Mouse (Mus musculus) lung, postnatal 0 days (tissue): ENCODE results near the gene Olfr820. TPM values are rescaled to one million over a fixed set of nuclear protein-coding genes. Genes with fewer than 3 reads are reported as not detected.

Experiments
- ATAC-seq: fragments of 200-750 bp; cut with Nextera tagmentation; 2 replicates; pipeline ENCODE4 v1.8.0; 2017; ENCODE audit warnings: moderate library complexity
- DNase-seq: peaks from one replicate; pipeline ENCODE4 v3.0.0-alpha.2; 2016; ENCODE audit warnings: low spot score
- H3K27ac ChIP-seq: fragments of 300-500 bp; sonication (generic); 2 replicates; pipeline ENCODE4 v1.5.1; 2014; ENCODE audit warnings: antibody characterized with exemption, mild to moderate bottlenecking, low read length, mixed read lengths
- H3K27me3 ChIP-seq: fragments of 300-500 bp; sonication (generic); replicated peaks from 2 replicates; pipeline ENCODE4 v1.6.1; 2014; ENCODE audit warnings: low read length, mixed read lengths; ENCODE audit not compliant: insufficient read depth
- H3K36me3 ChIP-seq: fragments of 300-500 bp; sonication (generic); 2 replicates; pipeline ENCODE4 v1.6.1; 2014; ENCODE audit warnings: low read length, mixed read lengths; ENCODE audit not compliant: insufficient read depth
- H3K4me1 ChIP-seq: fragments of 300-500 bp; sonication (generic); 2 replicates; pipeline ENCODE4 v1.6.1; 2014; ENCODE audit warnings: antibody characterized with exemption, low read depth, low read length, mixed read lengths; ENCODE audit not compliant: insufficient read depth
- H3K4me2 ChIP-seq: fragments of 300-500 bp; sonication (generic); replicated peaks from 2 replicates; pipeline ENCODE4 v1.6.1; 2014; ENCODE audit warnings: low read depth, mild to moderate bottlenecking, low read length, moderate library complexity, mixed read lengths
- H3K4me3 ChIP-seq: fragments of 300-500 bp; sonication (generic); 2 replicates; pipeline ENCODE4 v1.5.1; 2014; ENCODE audit warnings: low read depth, low read length
- H3K9ac ChIP-seq: fragments of 300-500 bp; sonication (generic); replicated peaks from 2 replicates; pipeline ENCODE4 v1.6.1; 2014; ENCODE audit warnings: low read depth, mild to moderate bottlenecking
- H3K9me3 ChIP-seq: fragments of 300-500 bp; sonication (generic); 2 replicates; pipeline ENCODE4 v1.6.1; 2016; ENCODE audit warnings: low read length, mixed read lengths
- CTCF ChIP-seq: IDR thresholded peaks from 2 replicates; pipeline ENCODE4 v1.5.1; 2016; ENCODE audit warnings: antibody characterized with exemption, mild to moderate bottlenecking
- EP300 ChIP-seq: IDR thresholded peaks from 2 replicates; pipeline ENCODE4 v1.6.1; 2016; ENCODE audit warnings: antibody characterized with exemption, mild to moderate bottlenecking, control low read depth
- WGBS: fragments of 180-500 bp; shearing (Covaris S2); extraction: QIAGEN DNeasy Blood & Tissue Kit; methylation state at CpG from one replicate; pipeline ENCODE4 v1.1.7; 2014; 5-methylcytosine and 5-hydroxymethylcytosine counted together
- polyA plus RNA-seq: library from polyadenylated mRNA; unstranded; fragments of >200 nt; fragmentation: Nextera tagmentation; extraction: Ambion mirVana; gene quantifications from 2 replicates; pipeline ENCODE4 v1.2.1, GENCODE M21; 2015

Olfr820 gene
- polyA plus RNA-seq, 1 experiment from 2014 or later = not detected

DNA sequence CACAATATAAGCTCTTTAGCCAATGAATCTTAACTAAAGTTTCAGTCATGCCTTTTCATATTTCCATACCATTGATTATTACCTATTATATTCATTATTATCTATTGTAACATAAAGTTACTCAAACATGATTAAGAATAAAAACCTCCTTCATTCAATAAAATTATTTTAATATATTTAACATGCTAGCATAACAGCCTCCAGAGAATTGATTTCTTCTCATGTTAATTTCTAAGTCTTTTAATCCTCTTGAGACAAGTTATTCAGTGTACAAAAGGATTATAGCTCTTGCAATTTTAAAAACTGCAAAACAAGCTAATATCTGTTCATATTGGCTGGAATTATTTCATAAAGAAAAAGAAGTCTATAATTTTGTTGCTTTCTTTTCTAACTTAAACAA is 17.6 kb downstream of the Olfr820 start, which contains the start of gene Olfr821:
Gene Olfr821 (plus strand): TSS at position 301 of the 400 bp plus-strand sequence.
- DNase-seq (no peak), ATAC-seq (no peak)
- Histone ChIP-seq H3K4me3 (no peak within 1 kb of the TSS), H3K9me3 (no peaks in the 10 kb centered on the region), H3K4me2 (no peak within 1 kb of the TSS), H3K27me3 (no peaks in the 10 kb centered on the region), H3K36me3 (no peaks in the 10 kb centered on the region), H3K27ac (no peak within 1 kb of the TSS), H3K9ac (no peak within 1 kb of the TSS), H3K4me1 (no peaks in the 10 kb centered on the region)
- no peak for TF ChIP-seq EP300
- no peak for TF ChIP-seq CTCF

GRCm38 (mm10) chr10:130037096-130037495 is 24.7 kb downstream of the Olfr820 start:
- Histone ChIP-seq H3K4me2 (no peak overlapping the region), H3K9me3 (no peaks in the 10 kb centered on the region), H3K4me3 (no peak overlapping the region), H3K4me1 (no peaks in the 10 kb centered on the region), H3K27ac (no peak overlapping the region), H3K27me3 (no peaks in the 10 kb centered on the region), H3K36me3 (no peaks in the 10 kb centered on the region), H3K9ac (no peak overlapping the region)
- TF ChIP-seq EP300 = no peak
- no peak for TF ChIP-seq CTCF
- ATAC-seq (no peak), DNase-seq (no peak)
- 53% methylated on average over 6 of the region's 6 CpGs for WGBS

Other genes starting within 250 kb of the Olfr820 start
- gene Olfr808, start 247.1 kb upstream of the Olfr820 start, polyA plus RNA-seq = not detected in 2 replicates
- gene Olfr809, start 238.0 kb upstream of the Olfr820 start, polyA plus RNA-seq = not detected in 2 replicates
- not detected in 2 replicates for gene Olfr810, start 217.7 kb upstream of the Olfr820 start, polyA plus RNA-seq
- not detected in 2 replicates for gene Olfr811, start 208.2 kb upstream of the Olfr820 start, polyA plus RNA-seq
- not detected in 2 replicates for gene Olfr812, start 166.5 kb upstream of the Olfr820 start, polyA plus RNA-seq
- gene Olfr813, start 157.3 kb upstream of the Olfr820 start, polyA plus RNA-seq = not detected in 2 replicates
- gene Olfr814, start 132.8 kb upstream of the Olfr820 start, polyA plus RNA-seq = not detected in 2 replicates
- gene Olfr815, start 106.8 kb upstream of the Olfr820 start, polyA plus RNA-seq = not detected in 2 replicates
- gene Olfr816, start 97.0 kb upstream of the Olfr820 start, polyA plus RNA-seq = not detected in 2 replicates
- not detected in 2 replicates for gene Olfr818, start 63.5 kb upstream of the Olfr820 start, polyA plus RNA-seq
- gene Olfr819, start 45.4 kb upstream of the Olfr820 start, polyA plus RNA-seq = not detected in 2 replicates
- gene Olfr247, start 36.5 kb upstream of the Olfr820 start, polyA plus RNA-seq = not detected in 2 replicates
- gene Gm10310, start 27.6 kb upstream of the Olfr820 start, polyA plus RNA-seq = not detected in 2 replicates
- gene Olfr821, start 17.7 kb downstream of the Olfr820 start, polyA plus RNA-seq = not detected in 2 replicates
- gene Olfr822, start 58.6 kb downstream of the Olfr820 start, polyA plus RNA-seq = not detected in 2 replicates
- gene Olfr823, start 102.8 kb downstream of the Olfr820 start, polyA plus RNA-seq = not detected in 2 replicates
- gene Olfr824, start 117.4 kb downstream of the Olfr820 start, polyA plus RNA-seq = not detected in 2 replicates
- not detected in 2 replicates for gene Olfr825, start 154.1 kb downstream of the Olfr820 start, polyA plus RNA-seq
- gene Olfr826, start 171.6 kb downstream of the Olfr820 start, polyA plus RNA-seq = not detected in 2 replicates
- gene Olfr827, start 201.8 kb downstream of the Olfr820 start, polyA plus RNA-seq = not detected in 2 replicates